Comparison of ENCODE assay signal across 9 mouse cellular contexts in the genomic region with DNA sequence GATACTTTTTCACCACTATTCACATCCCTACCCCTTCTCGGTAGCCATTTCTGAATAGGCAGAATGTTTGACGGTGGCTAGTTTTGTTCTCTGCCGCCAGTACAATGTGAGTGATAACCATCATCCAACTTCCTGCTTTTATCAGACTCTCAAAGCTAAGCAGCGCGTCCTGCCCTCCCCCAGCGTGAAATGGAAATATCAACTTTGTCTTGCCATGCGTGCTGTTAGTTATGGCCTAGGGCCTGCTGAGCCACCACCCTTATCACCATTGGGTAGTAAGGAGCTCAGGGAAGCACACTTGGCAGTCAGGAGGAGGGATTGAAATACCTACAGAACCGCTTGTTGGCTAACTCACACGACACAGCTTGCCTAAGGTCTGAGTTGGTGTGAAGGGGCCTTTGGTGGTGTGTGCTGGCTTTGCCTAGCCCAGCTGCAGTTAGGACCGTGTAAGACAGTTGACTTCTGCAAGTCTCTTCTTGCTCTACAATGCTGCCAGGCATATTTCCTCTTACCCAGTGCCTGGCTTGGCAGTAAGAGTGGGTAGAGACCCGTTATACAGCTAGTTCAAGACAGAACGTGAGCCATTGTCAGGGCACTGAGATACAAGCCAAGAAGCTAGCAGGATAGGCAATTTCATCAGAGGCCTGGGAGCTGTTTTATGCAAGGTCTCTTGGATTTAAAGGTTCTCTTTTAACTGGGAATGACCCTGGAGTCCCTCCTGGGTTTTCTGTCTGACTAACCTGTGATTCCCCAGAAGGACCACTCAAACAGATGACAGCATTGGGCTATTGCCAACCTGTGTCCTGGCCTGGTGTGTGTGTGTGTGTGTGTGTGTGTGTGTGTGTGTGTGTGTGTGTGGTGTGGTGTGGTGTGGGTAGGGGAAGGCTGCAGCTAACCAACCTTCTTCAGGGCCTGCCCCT. TPM values are rescaled to one million over a fixed set of nuclear protein-coding genes. Genes with fewer than 3 reads are reported as not detected.
A peak's percentile ranks its signal among the peaks of the same experiment; 100 is the strongest.
DNase-seq lines count a peak whose midpoint lies in the region; ATAC-seq lines count a peak whose summit lies in the region.
"Had no signal": no experiment of that assay in that cellular context is flagged by ENCODE, and none has a peak within 500 bp of the region (broad histone marks: within the 10 kb centered on the region; RNA-seq: fewer than 3 reads in every experiment).

No protein-coding gene starts in this region.

- peak overlapping the region; percentile 62 for H3K27ac ChIP-seq in embryonic facial prominence, embryonic 14.5 days (replicated peaks; ENCODE audit: low read depth, low read length)
- no peak overlapping the region for H3K27ac ChIP-seq in midbrain, embryonic 11.5 days (ENCODE audit: low read depth, low read length)

- peak; percentile 73 for DNase-seq in adrenal gland, postnatal 14 days
- DNase-seq in adrenal gland, postnatal 4 days (ENCODE audit: low spot score in 2 of 2): no peak
- DNase-seq in 416B (ENCODE audit: low read depth): peak; percentile 79
- DNase-seq in embryonic facial prominence, embryonic 14.5 days (ENCODE audit: low spot score): peak; percentile 27
- DNase-seq in midbrain, embryonic 11.5 days (ENCODE audit: low spot score, missing footprints): peak; percentile 85
- no peak for DNase-seq in Muller cell, postnatal 12 days (ENCODE audit: inconsistent ontology term)
- DNase-seq in right cerebral cortex, postnatal 14 days: no peak

- 0 out of 2 replicates have a peak overlapping the region, but pooled peaks have one; percentile 4 for H3K4me3 ChIP-seq in embryonic facial prominence, embryonic 14.5 days (ENCODE audit: low read depth, low read length)
- H3K4me3 ChIP-seq in midbrain, embryonic 11.5 days (ENCODE audit: low read depth, low read length): no peak overlapping the region

- no peaks in the 10 kb centered on the region for H3K36me3 ChIP-seq in embryonic facial prominence, embryonic 14.5 days (ENCODE audit: control insufficient read depth, insufficient read depth, low read length)
- no peaks in the 10 kb centered on the region for H3K36me3 ChIP-seq in midbrain, embryonic 11.5 days (ENCODE audit: control insufficient read depth, insufficient read depth, low read length)

- 42% methylated on average over 12 of the region's 12 CpGs for WGBS in embryonic facial prominence, embryonic 14.5 days
- 78% methylated on average over 12 of the region's 12 CpGs for WGBS in midbrain, embryonic 11.5 days

- H3K9me3 ChIP-seq in embryonic facial prominence, embryonic 14.5 days (ENCODE audit: control insufficient read depth, low read length): no peaks in the 10 kb centered on the region
- H3K9me3 ChIP-seq in midbrain, embryonic 11.5 days (ENCODE audit: control insufficient read depth, low read length): no peaks in the 10 kb centered on the region

- peak overlapping the region; percentile 85 for H3K4me2 ChIP-seq in embryonic facial prominence, embryonic 14.5 days (ENCODE audit: low read depth, low read length)
- peak overlapping the region; percentile 2; the same call in 1 of the 2 replicates for H3K4me2 ChIP-seq in midbrain, embryonic 11.5 days

- no peaks in the 10 kb centered on the region for H3K27me3 ChIP-seq in embryonic facial prominence, embryonic 14.5 days (replicated peaks; ENCODE audit: control insufficient read depth, insufficient read depth, low read length)
- H3K27me3 ChIP-seq in midbrain, embryonic 11.5 days (ENCODE audit: control insufficient read depth, insufficient read depth, low read length): no peaks in the 10 kb centered on the region

- H3K4me1 ChIP-seq in embryonic facial prominence, embryonic 14.5 days (ENCODE audit: control insufficient read depth, insufficient read depth, low read length): peaks cover 58% of the 10 kb centered on the region
- H3K4me1 ChIP-seq in midbrain, embryonic 11.5 days (ENCODE audit: control insufficient read depth, insufficient read depth, low read length): peaks cover 47% of the 10 kb centered on the region

- ATAC-seq in embryonic facial prominence, embryonic 14.5 days (ENCODE audit: low read depth): no peak
- peak; percentile 72 for ATAC-seq in inflammation-experienced regulatory T-cells, adult 6 months
- ATAC-seq in midbrain, embryonic 11.5 days (ENCODE audit: low FRiP score): no peak

- H3K9ac ChIP-seq in embryonic facial prominence, embryonic 14.5 days (ENCODE audit: low read depth, low read length): no peak overlapping the region; the same call in 1 of the 2 replicates
- no peak overlapping the region for H3K9ac ChIP-seq in midbrain, embryonic 11.5 days (ENCODE audit: low read length)

RNA-seq across cellular contexts. Expression of a gene that starts 3.0 kb away (rescaled TPM):
- total RNA-seq in adrenal gland, postnatal 14 days (2021): 329 and 361 TPM in 2 replicates
- total RNA-seq in adrenal gland, postnatal 4 days (2021): 100 to 1,000 TPM; 412 to 422 TPM
- polyA plus RNA-seq in embryonic facial prominence, embryonic 14.5 days (2014; fragmentation: Nextera tagmentation; extraction: Ambion mirVana): 158 and 177 TPM in 2 replicates
- polyA plus RNA-seq in inflammation-experienced regulatory T-cells, adult 6 months (2017; shearing (Covaris generic)): 100 to 1,000 TPM in 2 of 3 experiments, 10 to 100 TPM in 1; 93.4 to 125 (median 112) TPM
- 78.1 and 78.7 TPM in 2 replicates for polyA plus RNA-seq in midbrain, embryonic 11.5 days (2014; fragmentation: Nextera tagmentation; extraction: Ambion mirVana)

RNA-seq across cellular contexts. Expression of a gene that starts 31.2 kb away (rescaled TPM):
- total RNA-seq in adrenal gland, postnatal 14 days (2021): 0.15 TPM in 1 of 2 replicates, not detected in the other
- 1 to 10 TPM in 1 of 2 experiments, under 1 TPM in 1; 0.45 to 1.1 TPM for total RNA-seq in adrenal gland, postnatal 4 days (2021)
- polyA plus RNA-seq in embryonic facial prominence, embryonic 14.5 days (2014; fragmentation: Nextera tagmentation; extraction: Ambion mirVana): 0.43 and 0.54 TPM in 2 replicates
- polyA plus RNA-seq in inflammation-experienced regulatory T-cells, adult 6 months (2017; shearing (Covaris generic)): 1 to 10 TPM in 1 of 3 experiments, under 1 TPM in 2; 0.49 to 1.4 (median 0.60) TPM
- 0.36 and 0.97 TPM in 2 replicates for polyA plus RNA-seq in midbrain, embryonic 11.5 days (2014; fragmentation: Nextera tagmentation; extraction: Ambion mirVana)
- polyA plus RNA-seq: C2C12 had no signal

Comparison
In these comparisons a context has a peak if more than half of its experiments do, and no peak if none do; other contexts are left out.
1. DNase-seq: peak in adrenal gland, postnatal 14 days (single experiment), 416B (single experiment), embryonic facial prominence, embryonic 14.5 days (single experiment) and midbrain, embryonic 11.5 days (single experiment); none in adrenal gland, postnatal 4 days (0 of 2), Muller cell, postnatal 12 days (single experiment) and right cerebral cortex, postnatal 14 days (single experiment).